ENCODE assay signal across 9 mouse cellular contexts in the genomic region with DNA sequence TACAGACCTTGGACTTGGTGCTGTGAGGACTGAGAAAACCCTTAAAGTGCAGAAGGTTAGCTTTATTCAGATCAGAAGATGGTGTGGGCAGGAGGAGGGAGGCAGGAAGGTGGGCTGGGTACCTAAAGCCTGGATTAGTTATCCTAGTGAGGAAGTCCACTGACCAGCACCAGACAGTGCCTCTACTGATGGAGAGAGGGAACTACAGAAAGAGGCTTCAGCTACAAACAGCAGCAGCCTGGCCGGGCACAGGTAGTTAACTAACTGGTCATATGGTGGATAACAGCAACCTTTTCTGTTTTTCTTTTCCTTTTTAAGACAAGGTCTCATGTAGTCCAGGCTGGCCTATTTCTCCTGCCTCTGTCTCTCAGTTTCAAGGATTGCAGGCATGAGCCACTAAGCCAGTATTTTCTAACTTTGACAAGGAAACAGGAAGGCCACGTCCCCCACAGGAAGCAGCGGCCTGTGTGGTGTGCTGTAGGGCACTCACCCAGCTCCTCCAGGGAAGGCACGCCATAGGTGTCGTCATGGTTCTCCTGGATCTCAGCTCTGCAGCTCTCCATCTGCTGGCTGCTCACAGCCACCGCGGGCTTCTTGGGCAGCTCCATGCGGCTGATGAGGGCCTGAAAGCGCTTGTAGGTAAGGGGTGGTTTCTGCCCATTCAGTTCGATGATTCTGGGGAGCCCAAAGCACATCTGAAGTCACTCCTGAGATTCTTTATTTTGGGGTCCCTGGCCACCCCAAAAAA. TPM values are rescaled to one million over a fixed set of nuclear protein-coding genes. Genes with fewer than 3 reads are reported as not detected.
A peak's percentile ranks its signal among the peaks of the same experiment; 100 is the strongest.
DNase-seq lines count a peak whose midpoint lies in the region; TF ChIP-seq lines count a peak whose summit lies in the region.
"Had no signal": no experiment of that assay in that cellular context is flagged by ENCODE, and none has a peak within 500 bp of the region (broad histone marks: within the 10 kb centered on the region; RNA-seq: fewer than 3 reads in every experiment).

No protein-coding gene starts in this region.

- peak; percentile 30 for DNase-seq in embryo, embryonic 10 days (ENCODE audit: low spot score)
- DNase-seq in embryo, embryonic 9.5 days (ENCODE audit: extremely low spot score), result no peak
- no peak for DNase-seq in left cerebral cortex, adult 2 months (ENCODE audit: extremely low spot score in 1 of 2, low spot score in 2 of 2)
- no peak for DNase-seq in left cerebral cortex, adult 11 months (ENCODE audit: low spot score)
- DNase-seq in NIH3T3 (ENCODE audit: low read depth), result peak; percentile 28
- peak; percentile 28 to 50 for DNase-seq in kidney, postnatal 4 days
- no peak for DNase-seq in layer of hippocampus, adult 8-10 months (ENCODE audit: low spot score in 2 of 2)
- DNase-seq in adrenal gland, postnatal 36 days, result no peak

- peak overlapping the region; percentile 87 for H3K27ac ChIP-seq in left cerebral cortex, adult 2 months

- H3K4me3 ChIP-seq in left cerebral cortex, adult 2 months, result no peak overlapping the region
- H3K4me3 ChIP-seq: heart, embryonic 13.5 days had no signal

- intact Hi-C loops in left cerebral cortex, adult 2 months (cut with DNase I), result no loop called here

- TF ChIP-seq CTCF in left cerebral cortex, adult 2 months (IDR thresholded peaks at IDR 0.05), result peak; percentile 53

RNA-seq across cellular contexts. Expression of a gene that starts 11.3 kb away (rescaled TPM):
- total RNA-seq in left cerebral cortex, adult 2 months (2021), result 100 to 1,000 TPM; 126 to 129 TPM
- 100 to 1,000 TPM; 105 to 117 (median 110) TPM for total RNA-seq in layer of hippocampus, adult 8-10 months (2022)
- 10 to 100 TPM; 38.4 to 47.8 TPM for total RNA-seq in adrenal gland, postnatal 36 days (2021)

RNA-seq across cellular contexts. Expression of a gene that starts 21.5 kb away (rescaled TPM):
- total RNA-seq in left cerebral cortex, adult 2 months (2021), result 100 to 1,000 TPM; 340 to 364 TPM
- 100 to 1,000 TPM; 287 to 306 (median 298) TPM for total RNA-seq in layer of hippocampus, adult 8-10 months (2022)
- 10 to 100 TPM; 30.9 to 35.1 TPM for total RNA-seq in adrenal gland, postnatal 36 days (2021)

RNA-seq across cellular contexts. Expression of a gene that starts 37.8 kb away (rescaled TPM):
- total RNA-seq in left cerebral cortex, adult 2 months (2021), result 10 to 100 TPM; 16.1 to 16.9 TPM
- total RNA-seq in layer of hippocampus, adult 8-10 months (2022), result 10 to 100 TPM; 13.2 to 17.1 (median 14.7) TPM
- total RNA-seq in adrenal gland, postnatal 36 days (2021), result 10 to 100 TPM; 14.8 to 24.3 TPM

RNA-seq across cellular contexts. Expression of a gene that starts 40.2 kb away (rescaled TPM):
- 1 to 10 TPM; 5.3 TPM for total RNA-seq in left cerebral cortex, adult 2 months (2021)
- 1 to 10 TPM; 4.4 to 8.1 (median 6.4) TPM for total RNA-seq in layer of hippocampus, adult 8-10 months (2022)
- total RNA-seq in adrenal gland, postnatal 36 days (2021), result 10 to 100 TPM in 1 of 2 experiments, 1 to 10 TPM in 1; 6.2 to 10.0 TPM

RNA-seq across cellular contexts. Expression of a gene that starts 47.9 kb away (rescaled TPM):
- total RNA-seq in left cerebral cortex, adult 2 months (2021), result 1 to 10 TPM in 1 of 2 experiments, under 1 TPM in 1; 0.72 to 1.0 TPM
- total RNA-seq in layer of hippocampus, adult 8-10 months (2022), result 1 to 10 TPM in 3 of 4 experiments, under 1 TPM in 1; 0.54 to 1.9 (median 1.2) TPM
- 1 to 10 TPM in 1 of 2 experiments, under 1 TPM in 1; 0.79 to 2.4 TPM for total RNA-seq in adrenal gland, postnatal 36 days (2021)

Comparison
In these comparisons a context has a peak if more than half of its experiments do, and no peak if none do; other contexts are left out.
1. DNase-seq: peak in embryo, embryonic 10 days (single experiment), NIH3T3 (single experiment) and kidney, postnatal 4 days (2 of 2); none in embryo, embryonic 9.5 days (single experiment), left cerebral cortex, adult 2 months (0 of 2), left cerebral cortex, adult 11 months (single experiment), layer of hippocampus, adult 8-10 months (0 of 2) and adrenal gland, postnatal 36 days (0 of 2).
2. RNA of a gene that starts 21.5 kb away (total RNA-seq): 340 to 364 TPM in left cerebral cortex, adult 2 months and 287 to 306 TPM in layer of hippocampus, adult 8-10 months; 30.9 to 35.1 TPM in adrenal gland, postnatal 36 days; every median in the first group is over 4 times any median in the second.